Mouse (Mus musculus): ENCODE measurements at regions not wholly inside any gene's neighbourhood (a gene's known extent, or its start where the extent isn't known, plus 50 kb on each side); places are given as distances from the start of the nearest gene placed in this dataset.

- TF ChIP-seq POLR2A (IDR thresholded peaks at IDR 0.05; ENCODE audit: borderline replicate concordance, extremely low read depth, low read depth, low read length), result no peak
- TF ChIP-seq CTCF (IDR thresholded peaks at IDR 0.05; ENCODE audit: insufficient read depth, low read length), result no peak
Measured at GRCm38 (mm10) chr4:7347317-7347716, 891.5 kb downstream of the Car8 start.

All from lung, adult 2 months (tissue).